Mouse (Mus musculus) intestine, embryonic 14.5 days (tissue): ENCODE measurements around the gene C8g. TPM values are rescaled to one million over a fixed set of nuclear protein-coding genes. Genes with fewer than 3 reads are reported as not detected.

Experiments
- ATAC-seq: fragments of 200-750 bp; cut with Nextera tagmentation; replicated peaks from 2 replicates; pipeline ENCODE4 v1.8.0; 2017; ENCODE audit warnings: low read depth, moderate number of reproducible peaks, moderate TSS enrichment, moderate library complexity; ENCODE audit not compliant: low FRiP score, low TSS enrichment
- DNase-seq: peaks from one replicate; pipeline ENCODE4 v3.0.0-alpha.2; 2018; ENCODE audit warnings: low spot score
- H3K27ac ChIP-seq: fragments of 300-500 bp; sonication (generic); 2 replicates; pipeline ENCODE4 v1.5.1; 2014; ENCODE audit warnings: low read depth, mild to moderate bottlenecking, control low read depth
- H3K27me3 ChIP-seq: fragments of 300-500 bp; sonication (generic); replicated peaks from 2 replicates; pipeline ENCODE4 v1.6.1; 2014; ENCODE audit warnings: low read length, control low read depth; ENCODE audit not compliant: control insufficient read depth, insufficient read depth
- H3K36me3 ChIP-seq: fragments of 300-500 bp; sonication (generic); 2 replicates; pipeline ENCODE4 v1.6.1; 2014; ENCODE audit warnings: low read length, control low read depth; ENCODE audit not compliant: control insufficient read depth, insufficient read depth
- H3K4me1 ChIP-seq: fragments of 300-500 bp; sonication (generic); replicated peaks from 2 replicates; pipeline ENCODE4 v1.6.1; 2014; ENCODE audit warnings: low read length, control low read depth, mixed read lengths; ENCODE audit not compliant: control insufficient read depth, insufficient read depth
- H3K4me2 ChIP-seq: fragments of 300-500 bp; sonication (generic); 2 replicates; pipeline ENCODE4 v1.6.1; 2014; ENCODE audit warnings: low read length
- H3K4me3 ChIP-seq: fragments of 300-500 bp; sonication (generic); 2 replicates; pipeline ENCODE4 v1.5.1; 2014; ENCODE audit warnings: low read depth, low read length, control low read depth, mixed read lengths
- H3K9ac ChIP-seq: fragments of 300-500 bp; sonication (generic); 2 replicates; pipeline ENCODE4 v1.6.1; 2014; ENCODE audit warnings: mild to moderate bottlenecking, low read length
- H3K9me3 ChIP-seq: fragments of 300-500 bp; sonication (generic); 2 replicates; pipeline ENCODE4 v1.6.1; 2016; ENCODE audit warnings: low read length, control low read depth; ENCODE audit not compliant: control insufficient read depth
- WGBS: fragments of 180-500 bp; shearing (Covaris S2); extraction: QIAGEN DNeasy Blood & Tissue Kit; methylation state at CpG from one replicate; pipeline ENCODE4 v1.1.7; 2014; 5-methylcytosine and 5-hydroxymethylcytosine counted together
- polyA plus RNA-seq: library from polyadenylated mRNA; unstranded; fragments of >200 nt; fragmentation: Nextera tagmentation; extraction: Ambion mirVana; gene quantifications from 2 replicates; pipeline ENCODE4 v1.2.1, GENCODE M21; 2014

The C8g gene
- polyA plus RNA-seq, 1 experiment from 2014 or later, result 6.3 TPM

DNA sequence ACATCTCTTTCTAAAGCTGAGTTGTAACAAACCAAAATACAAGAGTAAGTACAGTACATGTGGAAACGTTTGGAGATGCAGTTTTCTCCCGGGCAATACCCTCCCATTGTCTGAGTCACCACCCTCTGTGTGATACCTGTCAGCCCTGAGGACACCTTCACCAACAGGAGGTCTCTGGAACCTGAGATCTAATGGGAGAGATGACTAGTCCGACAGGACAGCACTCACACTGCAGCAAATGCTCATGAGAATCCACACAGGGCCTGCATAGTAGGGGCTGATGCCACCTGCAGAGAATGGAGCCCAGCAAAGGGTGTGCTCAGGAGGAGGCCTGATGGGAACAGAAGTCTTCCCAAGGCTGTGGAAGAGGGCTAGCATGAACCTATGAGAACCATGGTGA, 40.1 kb downstream of the C8g start:
- no peaks in the 10 kb centered on the region for H3K27me3 ChIP-seq

DNA sequence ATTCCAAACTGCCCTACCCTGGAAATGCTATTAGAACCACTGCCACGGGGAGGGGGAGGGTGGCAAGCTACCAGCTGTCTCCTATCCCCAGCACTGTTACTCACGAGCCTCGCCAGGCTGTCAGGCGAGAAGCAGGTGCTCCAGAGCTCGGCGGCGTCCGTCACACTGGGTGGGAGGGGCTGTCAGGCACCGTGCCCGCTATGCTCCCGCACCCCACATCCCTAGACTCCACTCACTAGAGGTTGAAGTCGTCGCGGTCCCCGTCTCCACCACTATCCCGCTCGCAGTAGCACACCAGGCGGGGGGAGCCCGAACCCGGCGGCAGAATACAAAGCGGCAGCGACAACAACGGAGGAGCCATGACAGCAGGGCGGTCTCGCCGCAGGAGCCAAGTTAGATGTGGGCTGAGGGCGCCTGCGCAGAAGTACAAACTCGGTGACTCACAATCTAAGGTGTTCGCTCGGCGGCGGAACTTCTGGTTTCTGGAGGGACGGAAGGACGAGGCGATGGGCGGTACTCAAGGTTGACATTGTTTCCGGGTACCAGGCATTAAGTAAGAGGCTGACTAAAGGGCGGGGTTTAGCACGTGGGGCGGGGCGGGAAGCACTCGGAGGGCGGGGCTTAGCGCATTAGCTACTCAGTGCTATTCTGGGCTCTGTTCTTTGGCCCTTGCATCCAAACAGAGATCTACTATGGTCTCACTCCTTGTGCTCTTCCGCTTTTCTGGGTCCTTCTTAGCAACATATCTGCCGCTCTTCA, 40.8 kb downstream of the C8g start, which contains the start of gene Paxx:
Paxx (minus strand) TSS at position 544 of the 759 bp plus-strand sequence.
- WGBS, result 1% methylated on average over 48 of the region's 48 CpGs
- Histone ChIP-seq H3K27me3 (no peaks in the 10 kb centered on the region), H3K27ac (peak within 1 kb of the TSS; percentile 77), H3K9ac (peak within 1 kb of the TSS; percentile 54), H3K9me3 (no peaks in the 10 kb centered on the region), H3K36me3 (0 out of 2 replicates have a peak, but pooled peaks cover 5% of the 10 kb centered on the region), H3K4me3 (peak within 1 kb of the TSS; percentile 76), H3K4me1 (peaks cover 16% of the 10 kb centered on the region; the same call in 1 of the 2 replicates), H3K4me2 (peak within 1 kb of the TSS; percentile 83)
- peak; percentile 90 for DNase-seq
- ATAC-seq, result peak; percentile 89

More for the DNA sequence above, 40.1 kb downstream of the C8g start:
- peak overlapping the region; percentile 76 for H3K4me3 ChIP-seq
- WGBS, result 28% methylated on average over 3 of the region's 3 CpGs
- no peaks in the 10 kb centered on the region for H3K9me3 ChIP-seq
- peak overlapping the region; percentile 62; the same call in 1 of the 2 replicates for H3K27ac ChIP-seq
- H3K36me3 ChIP-seq, result 0 out of 2 replicates have a peak, but pooled peaks cover 5% of the 10 kb centered on the region
- DNase-seq (no peak), ATAC-seq (peak; percentile 8; the same call in 1 of the 2 replicates)
- H3K9ac ChIP-seq, result peak overlapping the region; percentile 37
- peak overlapping the region; percentile 83 for H3K4me2 ChIP-seq
- H3K4me1 ChIP-seq, result peaks cover 16% of the 10 kb centered on the region; the same call in 1 of the 2 replicates

DNA sequence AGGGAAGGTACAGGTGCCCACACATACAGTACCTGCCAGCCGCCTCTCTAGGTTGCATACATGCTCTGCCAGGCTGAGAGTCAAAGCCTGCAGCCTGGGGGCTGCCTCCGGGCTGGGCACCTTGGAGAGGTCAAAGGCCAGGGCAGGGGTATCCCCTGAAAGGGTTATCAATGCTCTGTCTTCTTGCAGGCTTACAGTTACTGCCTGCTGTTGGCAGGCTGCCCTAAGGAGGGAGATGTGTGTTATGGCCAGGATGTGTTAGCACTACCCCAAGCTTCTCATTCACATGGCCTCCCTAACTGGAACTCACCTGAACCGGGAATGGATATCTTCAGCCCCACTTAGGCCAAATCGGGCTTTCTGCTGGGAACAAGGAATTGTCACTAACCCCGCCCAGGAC, 41.4 kb downstream of the C8g start:
- H3K4me1 ChIP-seq, result peaks cover 16% of the 10 kb centered on the region; the same call in 1 of the 2 replicates
- DNase-seq (no peak), ATAC-seq (peak; percentile 7; the same call in 1 of the 2 replicates)
- H3K4me3 ChIP-seq, result peak overlapping the region; percentile 76
- no peaks in the 10 kb centered on the region for H3K9me3 ChIP-seq
- H3K9ac ChIP-seq, result peak overlapping the region; percentile 54
- peak overlapping the region; percentile 77; the same call in 1 of the 2 replicates for H3K27ac ChIP-seq
- H3K27me3 ChIP-seq, result no peaks in the 10 kb centered on the region
- WGBS, result 32% methylated on average over 5 of the region's 5 CpGs
- peak overlapping the region; percentile 83 for H3K4me2 ChIP-seq
- H3K36me3 ChIP-seq, result 0 out of 2 replicates have a peak, but pooled peaks cover 5% of the 10 kb centered on the region

DNA sequence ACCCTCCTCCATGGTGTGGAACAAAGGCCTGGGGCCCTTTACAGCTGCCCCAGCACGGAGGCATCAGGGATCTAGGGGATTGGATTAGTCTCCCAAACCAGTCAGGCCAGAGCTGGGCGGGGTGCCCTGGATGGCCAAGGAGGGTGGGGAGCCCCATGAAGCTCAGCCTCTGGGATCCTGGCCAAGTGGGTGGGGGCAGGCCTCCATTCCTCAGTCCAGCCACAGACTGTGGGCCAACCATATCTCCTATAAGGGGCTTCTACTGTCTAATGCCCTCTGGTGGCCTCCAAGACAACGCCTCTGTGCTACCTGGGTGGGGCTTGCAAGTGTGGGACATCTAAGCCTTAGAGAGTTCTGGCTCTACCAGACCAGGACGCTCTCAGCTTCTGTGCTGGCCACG, 42.6 kb downstream of the C8g start:
- DNase-seq, result no peak
- Histone ChIP-seq H3K4me1 (peaks cover 16% of the 10 kb centered on the region; the same call in 1 of the 2 replicates), H3K27me3 (no peaks in the 10 kb centered on the region), H3K4me3 (no peak overlapping the region), H3K4me2 (no peak overlapping the region), H3K27ac (no peak overlapping the region), H3K9me3 (no peaks in the 10 kb centered on the region), H3K36me3 (0 out of 2 replicates have a peak, but pooled peaks cover 5% of the 10 kb centered on the region), H3K9ac (no peak overlapping the region)
- 77% methylated on average over 5 of the region's 5 CpGs for WGBS
- no peak for ATAC-seq

DNA sequence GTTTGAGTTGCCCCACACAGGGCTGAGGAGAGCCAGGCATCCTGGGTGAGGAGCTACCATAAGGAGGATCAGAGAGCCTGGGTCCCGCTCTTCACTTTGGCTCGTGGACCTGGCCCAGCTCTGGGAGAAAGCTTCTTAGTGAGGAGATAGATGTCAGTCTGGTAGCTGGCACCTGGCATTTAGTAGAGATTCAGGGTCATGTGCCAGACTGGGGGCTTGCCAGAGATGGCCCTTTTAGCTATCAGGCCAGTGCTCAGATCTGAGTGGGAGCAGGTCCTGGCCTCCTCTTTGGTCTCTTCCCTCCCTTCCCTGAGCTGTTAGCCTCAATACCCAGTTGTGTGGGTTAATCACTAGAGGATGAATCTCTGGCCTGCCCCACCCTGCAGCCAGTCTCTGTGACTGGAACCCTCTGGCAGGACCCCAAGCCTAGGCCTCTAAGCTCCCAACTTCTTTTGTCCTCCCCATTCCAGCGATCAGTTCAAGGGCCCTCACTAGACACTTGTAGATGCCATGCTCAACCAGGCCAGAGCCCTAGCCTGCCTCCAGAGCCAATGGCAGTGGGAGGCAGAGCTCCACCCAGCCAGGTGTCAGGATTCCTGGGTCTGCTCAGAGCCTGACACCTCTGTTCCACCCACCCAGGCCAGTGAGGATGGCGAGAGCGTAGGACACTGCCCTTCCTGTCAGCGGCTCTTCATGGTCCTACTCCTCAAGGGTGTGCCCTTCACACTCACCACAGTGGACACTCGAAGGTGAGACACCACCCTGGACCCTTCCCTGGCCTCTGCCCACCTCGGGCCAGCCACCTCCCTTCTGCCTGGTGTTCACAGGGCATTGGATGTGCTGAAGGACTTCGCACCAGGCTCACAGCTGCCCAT, 44.3 kb downstream of the C8g start:
- no peak for ATAC-seq
- H3K27me3 ChIP-seq, result no peaks in the 10 kb centered on the region
- H3K4me1 ChIP-seq, result peaks cover 16% of the 10 kb centered on the region; the same call in 1 of the 2 replicates
- no peak overlapping the region for H3K4me2 ChIP-seq
- no peak overlapping the region for H3K9ac ChIP-seq
- 84% methylated on average over 9 of the region's 9 CpGs for WGBS
- DNase-seq, result no peak
- H3K36me3 ChIP-seq, result 0 out of 2 replicates have a peak, but pooled peaks cover 5% of the 10 kb centered on the region
- H3K27ac ChIP-seq, result no peak overlapping the region
- H3K4me3 ChIP-seq, result no peak overlapping the region
- no peaks in the 10 kb centered on the region for H3K9me3 ChIP-seq

DNA sequence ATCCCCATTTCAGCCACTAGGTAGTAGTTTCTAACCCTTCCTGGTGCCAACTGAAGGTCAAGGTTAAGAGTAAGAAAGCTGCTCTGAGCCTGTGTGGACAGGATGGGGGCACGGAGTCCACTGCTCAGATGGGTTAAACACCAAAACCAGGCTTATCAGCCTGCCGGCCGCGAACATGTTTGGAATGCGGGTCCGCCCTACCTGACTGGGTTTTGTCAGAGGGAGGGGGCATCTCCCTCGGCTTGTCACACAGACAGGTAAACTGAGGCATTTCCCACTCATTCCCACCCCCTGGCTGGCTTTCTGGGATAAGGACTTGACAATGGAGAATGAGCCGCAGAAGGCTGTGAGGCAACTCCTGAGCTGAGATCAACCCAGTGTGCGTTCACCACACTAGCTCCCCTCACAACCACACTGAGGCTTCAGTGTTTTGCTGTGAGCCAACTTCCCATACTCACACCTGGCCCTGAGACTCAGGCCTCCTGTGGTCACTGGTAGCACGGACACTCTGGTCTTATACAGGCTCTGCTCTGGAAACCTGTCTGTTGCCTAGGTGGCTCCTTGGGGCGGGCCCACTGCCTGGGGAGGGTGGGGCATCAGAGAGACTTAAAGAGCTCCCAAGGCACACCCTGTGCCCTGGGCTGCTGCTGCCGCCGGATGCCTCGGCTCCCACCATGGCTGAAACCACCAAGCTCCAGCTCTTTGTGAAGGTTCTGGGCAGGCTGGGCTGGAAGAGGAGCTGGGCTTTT, 45.1 kb downstream of the C8g start, which contains the start of gene Clic3:
Clic3 (plus strand) TSS at position 634 of the 749 bp plus-strand sequence.
- no peaks in the 10 kb centered on the region for H3K27me3 ChIP-seq
- 0 out of 2 replicates have a peak, but pooled peaks cover 5% of the 10 kb centered on the region for H3K36me3 ChIP-seq
- no peak within 1 kb of the TSS for H3K27ac ChIP-seq
- no peak for DNase-seq
- H3K4me3 ChIP-seq, result no peak within 1 kb of the TSS
- H3K4me1 ChIP-seq, result peaks cover 13% of the 10 kb centered on the region; the same call in 1 of the 2 replicates
- WGBS, result 49% methylated on average over 14 of the region's 14 CpGs
- no peak within 1 kb of the TSS for H3K9ac ChIP-seq
- no peaks in the 10 kb centered on the region for H3K9me3 ChIP-seq
- ATAC-seq, result 0 out of 2 replicates have a peak, but pooled peaks have one; percentile 13
- H3K4me2 ChIP-seq, result no peak within 1 kb of the TSS

DNA sequence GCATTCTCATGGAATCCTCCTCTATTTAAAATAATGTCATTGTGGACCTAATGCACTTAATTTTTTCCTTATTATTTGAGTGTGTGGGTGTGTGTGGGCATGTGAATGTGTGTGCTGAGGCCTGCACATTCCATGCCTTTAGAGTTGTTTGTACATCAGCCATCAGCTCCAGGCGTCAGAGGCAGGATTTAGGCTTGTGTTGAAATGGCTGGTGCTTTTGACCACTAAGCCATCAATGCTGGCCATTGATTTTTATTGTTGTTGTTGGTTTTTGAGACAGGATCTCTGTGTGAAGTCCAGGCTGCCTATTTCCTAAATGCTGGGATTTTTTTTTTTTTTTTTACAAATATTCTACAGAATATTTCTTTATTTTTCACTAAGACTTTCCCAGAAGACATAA, 48.6 kb downstream of the C8g start:
- Histone ChIP-seq H3K27me3 (no peaks in the 10 kb centered on the region), H3K4me2 (no peak overlapping the region), H3K4me1 (no peaks in the 10 kb centered on the region), H3K9me3 (no peaks in the 10 kb centered on the region), H3K9ac (no peak overlapping the region), H3K27ac (no peak overlapping the region), H3K36me3 (no peaks in the 10 kb centered on the region), H3K4me3 (no peak overlapping the region)
- no peak for ATAC-seq
- DNase-seq, result no peak
- 33% methylated on average over 1 of the region's 1 CpGs for WGBS
